Mouse (Mus musculus) urinary bladder, postnatal 14 days (tissue): Measurements from ENCODE around the gene Cwc22.

Experiments used
- DNase-seq: peaks from one replicate; pipeline ENCODE4 v3.0.0; 2021; ENCODE audit warnings: low spot score

Cwc22 gene

GRCm38 (mm10) chr2:77969956-77970355, 23.8 kb upstream of the Cwc22 start:
- no peak for DNase-seq

GRCm38 (mm10) chr2:77962450-77963193, 16.4 kb upstream of the Cwc22 start:
- DNase-seq = no peak

GRCm38 (mm10) chr2:77961256-77961655, 15.1 kb upstream of the Cwc22 start:
- no peak for DNase-seq

GRCm38 (mm10) chr2:77960711-77961110, 14.5 kb upstream of the Cwc22 start:
- DNase-seq = no peak

DNA sequence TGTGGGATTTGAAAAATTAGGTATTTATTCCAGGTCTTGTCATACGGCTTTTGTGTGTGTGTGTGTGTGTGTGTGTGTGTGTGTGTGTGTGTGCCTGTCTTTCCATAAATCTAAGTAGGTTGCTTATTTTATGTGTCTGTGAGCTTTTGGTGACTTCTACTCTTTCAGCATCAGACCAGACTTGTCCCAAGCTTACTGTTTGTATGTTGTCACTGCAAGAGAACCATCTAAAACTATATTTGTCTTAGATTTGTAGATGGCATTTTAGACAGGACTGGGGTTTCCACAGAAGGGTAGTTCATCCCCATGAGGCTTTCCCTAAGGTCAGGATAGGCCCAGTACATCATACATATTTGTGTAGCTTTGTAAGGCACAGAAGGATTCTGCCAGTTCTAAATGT, 13.2 kb upstream of the Cwc22 start:
- no peak for DNase-seq

- DNase-seq = no peak
Observed at GRCm38 (mm10) chr2:77951415-77951913, 5.3 kb upstream of the Cwc22 start.

- DNase-seq = no peak
Observed at GRCm38 (mm10) chr2:77950111-77950510, 3.9 kb upstream of the Cwc22 start.

DNA sequence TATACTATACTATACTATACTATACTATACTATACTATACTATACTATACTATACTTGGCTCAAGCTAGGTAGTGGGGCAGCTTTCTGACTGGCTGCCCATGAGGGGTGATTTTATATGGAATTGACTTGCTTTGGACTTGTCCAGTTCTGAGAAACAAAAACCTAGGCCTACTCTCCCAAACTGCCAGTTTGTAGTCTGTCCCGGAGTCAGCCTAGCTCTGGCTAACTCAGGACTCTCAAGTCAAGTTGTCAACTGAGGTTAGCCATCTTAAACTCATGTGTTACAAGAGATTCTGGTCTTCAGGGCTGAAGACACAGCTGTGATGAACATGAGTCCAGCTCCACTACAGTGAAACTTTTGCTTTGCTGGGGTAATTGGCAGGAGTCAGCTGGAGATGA, 3.3 kb upstream of the Cwc22 start:
- DNase-seq = no peak

GRCm38 (mm10) chr2:77948921-77949320, 2.7 kb upstream of the Cwc22 start:
- DNase-seq = no peak

- DNase-seq = no peak
Observed at GRCm38 (mm10) chr2:77948126-77948525, 2.0 kb upstream of the Cwc22 start.

GRCm38 (mm10) chr2:77947161-77947870, 1.1 kb upstream of the Cwc22 start:
- DNase-seq = no peak

DNA sequence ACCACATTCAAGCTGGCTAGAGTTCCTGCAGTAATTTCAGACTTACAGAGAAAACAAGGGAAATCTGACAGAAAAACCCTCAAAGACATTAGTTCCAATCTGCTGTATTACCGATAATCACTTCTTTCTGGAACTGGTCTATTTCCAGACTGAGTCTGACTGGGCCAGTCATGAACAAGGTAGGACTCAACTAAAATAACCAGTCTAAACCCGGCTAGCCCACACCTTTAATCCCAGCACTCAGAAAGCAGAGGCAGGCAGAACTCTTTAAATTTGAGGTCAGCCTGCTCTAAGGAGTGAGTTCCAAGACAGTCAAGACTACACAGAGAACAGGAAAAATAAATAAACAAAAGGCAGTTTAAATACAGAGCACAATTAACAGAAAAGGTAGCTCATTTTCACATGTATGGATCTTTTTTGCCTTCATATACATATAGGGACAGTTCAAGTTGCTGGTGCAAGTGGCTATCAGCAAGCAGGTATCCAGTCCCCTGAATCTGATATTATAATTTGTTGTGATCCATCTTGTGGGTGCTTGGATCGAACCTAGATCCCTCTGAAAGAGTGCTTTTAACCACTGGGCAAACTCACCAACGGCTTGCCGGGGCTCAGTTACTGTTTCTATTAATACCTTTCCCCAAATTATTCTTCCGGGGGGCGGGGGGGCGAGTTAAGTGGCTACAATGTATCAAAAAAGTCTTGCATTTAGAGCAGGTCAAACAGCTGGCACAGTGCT, 1.1 kb downstream of the Cwc22 start:
- DNase-seq = no peak

DNA sequence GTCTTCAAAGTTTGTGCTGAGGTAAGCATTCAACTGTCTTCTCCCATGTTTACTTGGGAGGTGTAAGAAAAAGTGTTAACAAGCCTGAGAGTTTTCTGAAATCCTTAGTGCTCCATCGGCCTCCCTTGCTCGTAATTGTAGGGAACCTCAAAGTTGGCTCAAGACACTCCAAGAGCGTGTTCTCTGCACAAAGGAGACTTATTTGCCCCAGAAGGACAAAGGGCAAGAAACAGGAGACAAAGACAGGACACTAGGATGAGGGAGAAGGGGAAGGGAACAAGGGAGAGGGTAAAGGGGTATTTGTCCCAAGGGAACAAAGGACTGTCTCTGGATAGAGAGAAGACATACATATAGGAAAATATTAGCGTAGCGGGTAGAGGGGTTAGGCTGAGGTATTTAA, 1.9 kb downstream of the Cwc22 start:
- no peak for DNase-seq

DNA sequence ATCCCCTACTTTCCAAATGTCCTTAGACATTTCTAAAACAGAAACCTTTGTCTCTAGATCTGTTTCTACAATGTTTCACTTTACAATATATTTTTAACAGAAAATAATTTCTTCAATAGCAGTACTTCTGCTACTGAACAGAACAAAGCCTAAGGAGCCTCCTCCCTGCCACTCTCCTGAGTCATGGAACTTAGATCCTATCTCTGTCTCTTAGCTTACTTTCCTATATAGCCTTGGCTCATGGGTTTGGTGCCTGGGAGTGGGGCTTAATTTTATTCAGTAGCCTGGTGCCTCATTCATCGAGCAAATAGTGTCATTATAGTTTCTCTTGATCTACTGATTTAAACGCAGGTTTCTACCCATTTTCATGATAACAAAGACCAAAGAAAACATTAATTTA, 4.2 kb downstream of the Cwc22 start:
- DNase-seq = no peak

DNA sequence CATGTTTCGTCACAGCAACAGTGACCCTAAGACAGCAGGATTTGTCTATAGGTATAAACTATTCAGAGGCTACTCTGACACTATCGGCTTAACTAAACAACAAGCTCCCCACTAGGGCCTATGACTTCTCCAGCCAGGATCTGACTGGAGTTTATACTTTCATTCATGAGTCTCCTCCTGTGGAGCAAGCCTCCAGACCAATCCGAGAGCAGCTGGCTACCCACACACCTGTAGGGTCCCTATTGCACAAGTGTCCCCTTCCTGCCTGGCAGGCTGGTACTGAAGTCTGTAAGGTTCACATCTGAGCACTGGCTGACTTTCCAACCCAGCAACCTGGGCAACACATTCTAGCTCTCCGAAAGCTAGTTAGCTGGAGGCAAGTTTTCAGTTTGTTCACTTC, 7.9 kb downstream of the Cwc22 start:
- no peak for DNase-seq

DNA sequence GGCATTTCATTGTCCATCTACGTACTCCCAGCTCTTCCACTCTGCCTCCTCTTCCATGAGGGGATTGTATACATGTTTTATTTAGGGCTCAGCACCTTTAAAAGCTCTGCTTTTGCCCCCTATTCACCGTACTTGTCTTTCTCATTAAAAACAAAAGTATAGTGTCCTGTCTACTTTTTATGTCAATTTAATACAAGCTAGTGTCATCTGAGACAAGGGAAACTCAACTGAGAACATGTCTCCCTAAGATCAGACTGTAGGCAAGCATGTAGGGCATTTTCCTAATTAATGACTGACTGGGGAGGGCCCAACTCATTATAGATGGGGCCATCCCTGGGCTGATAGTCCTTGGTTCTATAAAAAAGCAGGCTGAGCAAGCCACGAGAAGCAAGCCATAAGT, 8.4 kb downstream of the Cwc22 start:
- no peak for DNase-seq

DNA sequence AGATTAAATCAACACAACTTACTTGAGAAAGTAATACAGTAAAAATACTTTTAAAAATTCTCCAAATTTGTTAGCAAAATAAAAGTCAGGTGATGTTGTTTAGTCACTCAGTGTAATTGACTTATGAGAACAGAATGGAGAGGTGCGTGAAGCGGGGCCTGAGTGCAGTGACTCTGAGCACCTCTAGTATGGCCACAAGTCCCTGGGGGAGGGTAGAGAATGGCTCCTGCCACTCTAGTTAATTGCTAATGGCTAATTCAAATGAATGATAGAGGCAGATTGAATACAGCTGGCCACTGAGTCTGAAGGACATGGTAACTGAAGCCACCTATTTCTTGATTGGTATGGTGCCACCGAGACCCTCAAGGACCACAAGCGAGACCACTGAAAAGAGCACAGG, 12.0 kb downstream of the Cwc22 start:
- DNase-seq = no peak

GRCm38 (mm10) chr2:77933630-77934029, 12.5 kb downstream of the Cwc22 start:
- no peak for DNase-seq

DNA sequence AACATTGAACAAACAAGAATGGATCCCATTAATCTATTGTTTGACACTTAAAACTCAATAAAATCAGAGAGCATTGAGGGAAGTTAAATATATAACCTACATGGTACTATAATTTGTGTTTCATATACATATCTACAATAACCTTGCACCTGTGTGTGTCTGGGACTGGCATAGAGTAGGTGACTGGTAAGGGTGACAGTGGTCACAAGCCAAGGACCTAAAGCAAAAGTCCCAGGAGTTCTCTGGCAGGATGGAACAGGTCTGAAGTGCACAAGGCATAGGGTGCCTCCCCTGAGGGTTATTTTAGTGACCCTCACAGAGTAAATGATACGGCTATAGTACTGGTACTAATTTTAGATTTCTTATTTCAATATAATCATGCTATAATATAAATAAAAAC, 14.2 kb downstream of the Cwc22 start:
- no peak for DNase-seq

- DNase-seq = no peak
Observed at GRCm38 (mm10) chr2:77928352-77928751, 17.8 kb downstream of the Cwc22 start.

GRCm38 (mm10) chr2:77926468-77926867, 19.7 kb downstream of the Cwc22 start:
- no peak for DNase-seq

- DNase-seq = no peak
Observed at GRCm38 (mm10) chr2:77925997-77926396, 20.2 kb downstream of the Cwc22 start.
